Mouse (Mus musculus) stomach, embryonic 15.5 days (tissue): Measurements from ENCODE around the gene Ptcd3. TPM values are rescaled to one million over a fixed set of nuclear protein-coding genes. Genes with fewer than 3 reads are reported as not detected.
A peak's percentile ranks its signal among the peaks of the same experiment; 100 is the strongest.
"Not testable (repeated sequence)": the region's sequence is repeated elsewhere in the genome, so short reads cannot be mapped to it uniquely, and the experiment has no call there.

Experiments
- ATAC-seq: fragments of 200-750 bp; cut with Nextera tagmentation; 2 replicates; pipeline ENCODE4 v1.8.0; 2017; ENCODE audit warnings: low read depth, moderate number of reproducible peaks, moderate TSS enrichment; ENCODE audit not compliant: insufficient read depth, low FRiP score
- H3K27ac ChIP-seq: fragments of 300-500 bp; sonication (generic); 2 replicates; pipeline ENCODE4 v1.5.1; 2015; ENCODE audit warnings: mild to moderate bottlenecking, inconsistent platforms
- H3K27me3 ChIP-seq: fragments of 300-500 bp; sonication (generic); replicated peaks from 2 replicates; pipeline ENCODE4 v1.6.1; 2015; ENCODE audit warnings: inconsistent platforms
- H3K36me3 ChIP-seq: fragments of 300-500 bp; sonication (generic); 2 replicates; pipeline ENCODE4 v1.6.1; 2015; ENCODE audit warnings: inconsistent platforms
- H3K4me1 ChIP-seq: fragments of 300-500 bp; sonication (generic); 2 replicates; pipeline ENCODE4 v1.6.1; 2015; ENCODE audit warnings: inconsistent platforms
- H3K4me2 ChIP-seq: fragments of 300-500 bp; sonication (generic); 2 replicates; pipeline ENCODE4 v1.6.1; 2015; ENCODE audit warnings: mild to moderate bottlenecking, inconsistent platforms
- H3K4me3 ChIP-seq: fragments of 300-500 bp; sonication (generic); replicated peaks from 2 replicates; pipeline ENCODE4 v1.5.1; 2015; ENCODE audit warnings: inconsistent platforms
- H3K9ac ChIP-seq: fragments of 300-500 bp; sonication (generic); 2 replicates; pipeline ENCODE4 v1.6.1; 2015; ENCODE audit warnings: inconsistent platforms
- H3K9me3 ChIP-seq: fragments of 300-500 bp; sonication (generic); 2 replicates; pipeline ENCODE4 v1.6.1; 2016; ENCODE audit warnings: inconsistent platforms
- WGBS: fragments of 180-500 bp; shearing (Covaris S2); methylation state at CpG from one replicate; pipeline ENCODE4 v1.1.7; 2015; 5-methylcytosine and 5-hydroxymethylcytosine counted together
- polyA plus RNA-seq: library from polyadenylated mRNA; unstranded; fragments of >200 nt; fragmentation: Nextera tagmentation; extraction: Ambion mirVana; gene quantifications from 2 replicates; pipeline ENCODE4 v1.2.1, GENCODE M21; 2015

The Ptcd3 gene
- polyA plus RNA-seq, 1 experiment from 2014 or later: 87.6 TPM

DNA sequence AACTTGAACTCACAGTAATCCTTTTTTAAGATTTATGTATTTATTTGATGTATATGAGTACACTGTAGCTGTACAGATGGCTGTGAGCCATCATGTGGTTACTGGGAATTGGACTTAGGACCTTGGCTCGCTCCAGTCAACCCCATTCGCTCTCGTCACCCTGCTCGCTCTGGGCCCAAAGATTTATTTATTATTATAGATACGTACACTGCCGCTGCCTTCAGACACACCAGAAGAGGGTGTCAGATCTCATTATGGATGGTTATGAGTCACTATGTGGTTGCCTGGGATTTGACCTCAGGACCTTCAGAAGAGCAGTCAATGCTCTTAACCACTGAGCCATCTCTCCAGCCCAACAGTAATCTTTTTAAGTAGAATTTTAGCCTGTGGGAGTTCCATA, 61.6 kb downstream of the Ptcd3 start:
- not testable (repeated sequence) for H3K4me3 ChIP-seq, H3K27ac ChIP-seq, H3K9ac ChIP-seq, H3K36me3 ChIP-seq, H3K4me2 ChIP-seq, ATAC-seq, H3K4me1 ChIP-seq, H3K27me3 ChIP-seq, H3K9me3 ChIP-seq
- 82% methylated on average over 6 of the region's 6 CpGs for WGBS

DNA sequence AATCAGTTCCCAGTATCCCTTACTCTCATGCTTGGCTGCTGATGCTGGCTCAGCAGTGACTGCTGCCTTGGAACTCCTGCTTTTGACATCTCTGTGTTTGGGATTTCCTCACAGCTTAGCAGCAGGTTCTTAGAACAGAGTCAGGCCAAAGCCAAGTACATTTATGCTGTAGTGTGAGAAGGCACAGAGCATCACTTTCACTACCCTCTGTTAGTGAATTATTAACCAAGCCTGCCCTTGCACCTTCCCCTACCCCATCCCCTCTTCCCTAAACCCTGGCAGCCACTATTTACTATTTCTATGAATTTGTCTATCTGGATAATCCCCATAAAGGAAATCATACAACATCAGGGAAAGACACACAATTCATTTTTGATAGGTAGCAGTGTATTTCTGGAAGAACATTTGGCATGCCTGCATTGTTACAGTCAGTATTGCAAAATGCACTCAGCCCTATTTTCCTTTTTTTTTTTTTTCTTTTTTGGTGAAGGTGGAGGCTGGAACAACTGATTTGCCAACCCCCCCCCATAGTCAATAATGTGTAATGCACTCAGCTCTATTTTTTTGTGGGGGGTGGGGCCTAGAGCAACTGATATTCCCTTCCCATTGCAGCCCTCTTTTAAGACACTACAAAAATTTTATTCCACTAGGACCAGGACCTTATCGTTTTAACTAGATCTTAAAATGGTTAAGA, 67.8 kb downstream of the Ptcd3 start:
- WGBS: 98% methylated on average over 1 of the region's 1 CpGs
- H3K9ac ChIP-seq: no peak overlapping the region
- no peak overlapping the region for H3K4me2 ChIP-seq
- no peaks in the 10 kb centered on the region for H3K27me3 ChIP-seq
- no peaks in the 10 kb centered on the region for H3K4me1 ChIP-seq
- H3K4me3 ChIP-seq: no peak overlapping the region
- no peaks in the 10 kb centered on the region for H3K36me3 ChIP-seq
- no peak overlapping the region for H3K27ac ChIP-seq
- H3K9me3 ChIP-seq: no peaks in the 10 kb centered on the region
- no peak for ATAC-seq

DNA sequence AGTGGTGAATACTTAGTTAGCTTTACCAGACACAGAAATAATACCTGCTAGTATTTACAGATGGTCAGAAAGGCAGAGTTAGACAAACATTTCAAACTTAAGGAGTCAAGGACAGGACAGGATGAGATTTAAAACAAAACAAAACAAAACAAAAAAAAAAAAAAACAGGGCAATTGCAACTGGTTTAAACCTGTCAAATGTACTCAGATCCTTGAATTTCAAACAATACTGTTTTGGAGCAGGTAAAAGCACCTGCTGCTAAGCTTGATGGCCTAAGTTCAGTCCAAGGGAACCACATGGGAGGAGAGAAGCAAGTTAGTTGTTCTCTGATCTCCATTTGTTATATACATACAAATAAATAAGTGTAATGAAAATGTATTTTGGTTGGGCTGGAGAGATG, 68.7 kb downstream of the Ptcd3 start:
- no peaks in the 10 kb centered on the region for H3K9me3 ChIP-seq

DNA sequence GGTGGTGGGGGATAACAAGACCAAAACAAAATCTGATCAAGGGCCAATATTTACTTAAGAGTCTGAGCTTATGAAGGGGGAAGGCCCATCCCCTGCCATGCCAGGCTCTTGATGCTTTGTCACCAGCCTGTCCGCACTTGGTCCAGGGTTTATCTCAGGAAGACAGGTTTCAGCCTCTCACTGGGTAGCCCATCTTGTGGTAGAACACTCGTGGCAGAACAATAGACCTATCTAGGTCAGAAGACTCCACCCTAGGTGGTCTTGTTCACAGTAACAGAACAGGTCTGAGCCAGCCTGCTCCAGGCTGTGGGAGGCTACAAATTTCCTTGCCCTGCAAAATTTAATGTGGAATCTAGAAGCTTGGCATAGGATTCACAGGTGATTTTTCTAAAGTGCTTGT, 71.7 kb downstream of the Ptcd3 start:
- H3K27me3 ChIP-seq: no peaks in the 10 kb centered on the region
- H3K36me3 ChIP-seq: no peaks in the 10 kb centered on the region
- H3K9me3 ChIP-seq: no peaks in the 10 kb centered on the region
- H3K9ac ChIP-seq: no peak overlapping the region
- 60% methylated on average over 2 of the region's 2 CpGs for whole genome bisulfite sequencing
- no peak overlapping the region for H3K4me3 ChIP-seq
- peaks cover 4% of the 10 kb centered on the region for H3K4me1 ChIP-seq
- H3K27ac ChIP-seq: no peak overlapping the region
- no peak for ATAC-seq
- H3K4me2 ChIP-seq: no peak overlapping the region

More for the DNA sequence above, 68.7 kb downstream of the Ptcd3 start:
- Histone ChIP-seq H3K4me3 (no peak overlapping the region), H3K4me2 (no peak overlapping the region), H3K27ac (no peak overlapping the region), H3K27me3 (no peaks in the 10 kb centered on the region), H3K36me3 (no peaks in the 10 kb centered on the region), H3K4me1 (no peaks in the 10 kb centered on the region), H3K9ac (no peak overlapping the region)
- ATAC-seq: no peak

DNA sequence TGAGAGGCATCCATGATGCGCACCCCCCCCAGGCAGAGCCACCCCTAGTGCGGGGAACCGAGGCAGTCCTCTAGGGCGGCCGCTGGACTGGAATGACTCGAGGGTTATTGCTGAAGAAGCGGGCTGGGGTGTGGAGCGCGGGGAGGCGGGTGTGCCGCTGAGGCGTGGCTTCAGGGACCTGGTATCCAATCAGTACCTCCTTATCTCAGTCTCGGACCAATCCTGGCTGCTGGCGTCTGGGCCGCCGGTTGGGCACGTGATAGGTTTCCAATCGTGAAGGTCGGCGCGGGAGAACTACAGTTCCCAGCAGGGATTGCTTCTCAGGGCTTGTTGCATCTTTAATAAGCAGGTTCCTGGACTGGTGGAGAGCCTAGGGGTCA, 77.0 kb downstream of the Ptcd3 start:
- peak overlapping the region; percentile 53 for H3K9ac ChIP-seq
- under 1% methylated on average over 21 of the region's 21 CpGs for WGBS
- H3K4me2 ChIP-seq: peak overlapping the region; percentile 64
- no peaks in the 10 kb centered on the region for H3K27me3 ChIP-seq
- H3K9me3 ChIP-seq: no peaks in the 10 kb centered on the region
- H3K36me3 ChIP-seq: no peaks in the 10 kb centered on the region
- H3K4me3 ChIP-seq: peak overlapping the region; percentile 70
- peak; percentile 99 for ATAC-seq
- peak overlapping the region; percentile 92 for H3K27ac ChIP-seq
- H3K4me1 ChIP-seq: peaks cover 4% of the 10 kb centered on the region

DNA sequence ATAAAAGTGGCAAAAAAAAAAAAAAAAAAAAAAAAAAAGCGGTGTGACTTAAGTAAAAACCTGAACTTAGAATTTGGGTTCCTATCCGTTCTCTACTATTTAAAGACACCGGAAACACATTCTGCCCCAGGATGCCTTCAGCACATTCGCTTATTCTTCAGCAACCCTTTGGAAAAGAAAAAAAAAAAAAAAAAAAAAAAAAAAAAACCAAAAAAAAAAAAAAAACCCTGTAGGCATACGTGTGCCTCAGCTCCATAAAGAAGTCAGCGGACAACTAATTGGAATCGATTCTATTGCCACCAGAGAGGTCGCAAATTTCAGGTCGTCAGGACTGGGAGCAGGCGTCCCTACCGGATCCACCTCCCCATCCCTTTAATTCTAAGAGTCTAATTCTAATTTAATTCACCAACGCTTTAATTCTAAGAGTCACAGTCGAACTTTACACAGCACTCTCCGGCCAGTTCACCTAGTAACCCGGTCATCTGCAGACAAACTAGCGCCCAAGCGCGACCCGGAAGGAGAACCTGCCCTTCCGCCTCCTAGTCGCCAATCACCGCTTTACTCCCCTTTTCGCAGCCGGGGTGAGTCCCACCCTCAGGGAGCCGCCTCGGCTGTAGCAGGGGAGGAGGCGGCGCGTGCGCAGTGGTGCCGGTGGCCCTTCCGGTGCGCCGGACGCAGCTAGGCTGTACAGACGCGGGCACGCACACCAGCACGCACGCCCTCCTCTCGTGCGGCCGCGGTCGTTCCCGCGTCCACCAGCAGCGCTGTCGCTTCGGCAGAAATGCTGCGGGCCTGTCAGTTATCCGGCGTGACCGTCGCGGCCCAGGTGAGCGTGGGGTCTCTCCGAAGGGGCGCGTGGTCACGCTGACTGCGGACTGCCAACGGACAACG, 77.6 kb downstream of the Ptcd3 start, which contains the start of gene Immt:
Gene Immt (plus strand): TSS at position 642 of the 891 bp plus-strand sequence.
- Histone ChIP-seq H3K36me3 (no peaks in the 10 kb centered on the region), H3K4me3 (peak within 1 kb of the TSS; percentile 70), H3K9me3 (no peaks in the 10 kb centered on the region), H3K9ac (peak within 1 kb of the TSS; percentile 53), H3K4me1 (peaks cover 4% of the 10 kb centered on the region), H3K27me3 (no peaks in the 10 kb centered on the region), H3K27ac (peak within 1 kb of the TSS; percentile 92), H3K4me2 (peak within 1 kb of the TSS; percentile 64)
- peak; percentile 100 for ATAC-seq
- under 1% methylated on average over 63 of the region's 64 CpGs for WGBS

Other genes starting within 250 kb of the Ptcd3 start
- 14.9 and 15.8 TPM in 2 replicates for gene Reep1, start 201.2 kb downstream of the Ptcd3 start, polyA plus RNA-seq
- 63.3 and 66.1 TPM in 2 replicates for gene Mrpl35, start 81.8 kb downstream of the Ptcd3 start, polyA plus RNA-seq
- gene Immt, start 77.4 kb downstream of the Ptcd3 start, polyA plus RNA-seq: 178 and 191 TPM in 2 replicates
- gene Polr1a, start 303 bp upstream of the Ptcd3 start, polyA plus RNA-seq: 29.8 and 33.9 TPM in 2 replicates
- gene St3gal5, start 188.8 kb upstream of the Ptcd3 start, polyA plus RNA-seq: 29.2 and 38.2 TPM in 2 replicates